Mouse (Mus musculus) neural tube, embryonic 13.5 days (tissue): ENCODE data around the gene Olfr467. TPM values are rescaled to one million over a fixed set of nuclear protein-coding genes. Genes with fewer than 3 reads are reported as not detected.
"Not testable (repeated sequence)": the region's sequence is repeated elsewhere in the genome, so short reads cannot be mapped to it uniquely, and the experiment has no call there.

Experiments
- ATAC-seq: fragments of 200-750 bp; cut with Nextera tagmentation; 2 replicates; pipeline ENCODE4 v1.8.0; 2017; ENCODE audit warnings: low read depth, mild to moderate bottlenecking, moderate TSS enrichment, moderate library complexity
- H3K27ac ChIP-seq: fragments of 300-500 bp; sonication (generic); replicated peaks from 2 replicates; pipeline ENCODE4 v1.5.1; 2015; ENCODE audit warnings: moderate library complexity, mild to moderate bottlenecking, inconsistent platforms
- H3K27me3 ChIP-seq: fragments of 300-500 bp; sonication (generic); 2 replicates; pipeline ENCODE4 v1.6.1; 2015; ENCODE audit warnings: mild to moderate bottlenecking, inconsistent platforms
- H3K36me3 ChIP-seq: fragments of 300-500 bp; sonication (generic); 2 replicates; pipeline ENCODE4 v1.6.1; 2015; ENCODE audit warnings: mild to moderate bottlenecking, inconsistent platforms
- H3K4me1 ChIP-seq: fragments of 300-500 bp; sonication (generic); replicated peaks from 2 replicates; pipeline ENCODE4 v1.6.1; 2015; ENCODE audit warnings: inconsistent platforms
- H3K4me2 ChIP-seq: fragments of 300-500 bp; sonication (generic); 2 replicates; pipeline ENCODE4 v1.6.1; 2015; ENCODE audit warnings: inconsistent platforms, mild to moderate bottlenecking, moderate library complexity
- H3K4me3 ChIP-seq: fragments of 300-500 bp; sonication (generic); 2 replicates; pipeline ENCODE4 v1.5.1; 2015; ENCODE audit warnings: mild to moderate bottlenecking, inconsistent platforms
- H3K9ac ChIP-seq: fragments of 300-500 bp; sonication (generic); 2 replicates; pipeline ENCODE4 v1.6.1; 2015; ENCODE audit warnings: moderate library complexity, mild to moderate bottlenecking, inconsistent platforms
- H3K9me3 ChIP-seq: fragments of 300-500 bp; sonication (generic); 2 replicates; pipeline ENCODE4 v1.6.1; 2016; ENCODE audit warnings: inconsistent platforms
- WGBS: fragments of 180-500 bp; shearing (Covaris S2); methylation state at CpG from one replicate; pipeline ENCODE4 v1.1.7; 2015; 5-methylcytosine and 5-hydroxymethylcytosine counted together
- polyA plus RNA-seq: library from polyadenylated mRNA; unstranded; fragments of >200 nt; fragmentation: Nextera tagmentation; extraction: Ambion mirVana; gene quantifications from 2 replicates; pipeline ENCODE4 v1.2.1, GENCODE M21; 2015

The Olfr467 gene
- polyA plus RNA-seq = not detected in 2 replicates

DNA sequence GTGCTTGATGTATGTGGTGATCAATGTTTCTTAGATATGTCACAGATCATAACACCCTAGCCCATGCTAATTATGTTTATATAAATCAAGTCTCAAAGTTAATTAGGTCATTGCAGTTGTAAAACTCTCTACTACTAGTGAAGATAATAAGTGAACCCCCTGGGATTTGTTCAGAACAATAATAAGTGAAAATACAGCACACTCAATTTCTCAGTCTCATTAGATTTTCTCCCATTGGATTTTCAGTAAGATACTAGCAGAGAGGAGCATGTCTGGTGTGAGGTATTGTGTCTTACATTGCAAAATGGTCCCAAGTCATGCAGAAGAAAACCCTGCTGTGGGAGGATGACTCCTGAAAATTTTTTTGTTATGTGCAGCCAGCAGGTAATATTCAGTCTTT, at the start of gene Olfr467:
Olfr467 (plus strand) TSS at position 301 of the 400 bp plus-strand sequence.
- Histone ChIP-seq H3K9ac (no peak within 1 kb of the TSS), H3K36me3 (no peaks in the 10 kb centered on the region), H3K4me2 (no peak within 1 kb of the TSS), H3K4me1 (no peaks in the 10 kb centered on the region), H3K4me3 (no peak within 1 kb of the TSS), H3K9me3 (peaks cover 5% of the 10 kb centered on the region; the same call in 1 of the 2 replicates), H3K27ac (no peak within 1 kb of the TSS), H3K27me3 (no peaks in the 10 kb centered on the region)
- no peak for ATAC-seq

GRCm38 (mm10) chr7:107770812-107771211, 41.3 kb upstream of the Olfr467 start:
- Histone ChIP-seq H3K9ac (no peak overlapping the region), H3K9me3 (no peaks in the 10 kb centered on the region), H3K36me3 (no peaks in the 10 kb centered on the region), H3K27ac (no peak overlapping the region), H3K4me3 (no peak overlapping the region), H3K4me1 (no peaks in the 10 kb centered on the region), H3K4me2 (no peak overlapping the region), H3K27me3 (no peaks in the 10 kb centered on the region)
- no peak for ATAC-seq
- 59% methylated on average over 6 of the region's 6 CpGs for whole genome bisulfite sequencing

DNA sequence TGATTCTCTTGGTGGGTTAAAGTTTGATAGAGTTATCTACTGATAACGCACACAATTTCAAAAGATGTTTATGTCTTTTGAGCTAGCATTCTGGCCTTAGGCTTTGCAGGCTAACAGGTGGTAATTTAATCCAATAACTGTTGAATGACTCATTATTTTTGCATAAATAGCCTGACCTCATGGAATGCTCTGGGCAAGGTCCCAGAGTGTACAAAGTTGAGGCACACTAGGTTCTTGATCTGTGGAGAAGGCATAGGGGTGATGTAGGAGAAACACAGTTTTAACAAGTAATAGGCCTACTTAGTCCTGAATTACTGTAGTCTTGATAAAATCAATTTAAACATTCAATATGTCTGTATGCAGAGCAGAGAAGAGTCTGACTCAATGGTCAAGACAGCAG, 33.8 kb upstream of the Olfr467 start:
- H3K27me3 ChIP-seq = peaks cover 3% of the 10 kb centered on the region; the same call in 1 of the 2 replicates
- H3K4me2 ChIP-seq = no peak overlapping the region
- no peaks in the 10 kb centered on the region for H3K36me3 ChIP-seq
- H3K4me1 ChIP-seq = no peaks in the 10 kb centered on the region
- H3K27ac ChIP-seq = no peak overlapping the region
- no peak overlapping the region for H3K9ac ChIP-seq
- no peaks in the 10 kb centered on the region for H3K9me3 ChIP-seq
- 97% methylated on average over 1 of the region's 1 CpGs for WGBS
- no peak for ATAC-seq
- H3K4me3 ChIP-seq = no peak overlapping the region

GRCm38 (mm10) chr7:107779611-107780010, 32.5 kb upstream of the Olfr467 start:
- Histone ChIP-seq H3K27ac (no peak overlapping the region), H3K9me3 (no peaks in the 10 kb centered on the region), H3K4me1 (no peaks in the 10 kb centered on the region), H3K27me3 (peaks cover 3% of the 10 kb centered on the region; the same call in 1 of the 2 replicates), H3K9ac (no peak overlapping the region), H3K4me3 (no peak overlapping the region), H3K36me3 (no peaks in the 10 kb centered on the region), H3K4me2 (no peak overlapping the region)
- ATAC-seq = no peak
- 44% methylated on average over 4 of the region's 4 CpGs for WGBS

GRCm38 (mm10) chr7:107787977-107788620, 24.0 kb upstream of the Olfr467 start:
- H3K27ac ChIP-seq = no peak overlapping the region
- no peak for ATAC-seq
- H3K36me3 ChIP-seq = no peaks in the 10 kb centered on the region
- no peaks in the 10 kb centered on the region for H3K4me1 ChIP-seq
- H3K9ac ChIP-seq = no peak overlapping the region
- 61% methylated on average over 3 of the region's 3 CpGs for WGBS
- H3K4me3 ChIP-seq = no peak overlapping the region
- no peaks in the 10 kb centered on the region for H3K9me3 ChIP-seq
- H3K4me2 ChIP-seq = no peak overlapping the region
- no peaks in the 10 kb centered on the region for H3K27me3 ChIP-seq

GRCm38 (mm10) chr7:107796500-107796899, 15.6 kb upstream of the Olfr467 start:
- Histone ChIP-seq H3K36me3 (no peaks in the 10 kb centered on the region), H3K4me2 (no peak overlapping the region), H3K9me3 (no peaks in the 10 kb centered on the region), H3K27me3 (no peaks in the 10 kb centered on the region), H3K27ac (no peak overlapping the region), H3K4me3 (no peak overlapping the region), H3K9ac (no peak overlapping the region), H3K4me1 (no peaks in the 10 kb centered on the region)
- ATAC-seq = no peak
- 84% methylated on average over 2 of the region's 2 CpGs for WGBS

DNA sequence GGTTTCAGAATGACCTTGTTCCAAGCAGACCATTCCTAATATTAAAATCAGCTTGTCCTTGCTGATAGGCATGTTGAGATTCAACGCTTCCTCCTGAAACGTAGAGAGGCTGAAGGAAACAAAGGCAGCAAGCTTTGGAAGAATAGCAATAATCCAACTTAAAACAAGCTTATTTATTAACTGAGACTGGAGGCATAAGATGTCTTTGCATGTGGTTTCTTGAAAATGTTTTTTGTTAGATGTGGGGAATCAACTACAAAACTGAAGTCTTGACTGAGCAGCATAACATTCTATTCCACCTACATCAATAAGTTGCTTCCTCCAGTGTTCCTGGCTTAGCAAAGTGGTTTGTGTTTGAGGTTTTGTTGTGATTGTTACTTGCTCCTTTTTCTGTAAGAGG, 11.0 kb upstream of the Olfr467 start, which contains the start of gene Ovch2:
Ovch2 (minus strand) TSS at position 101 of the 400 bp plus-strand sequence.
- Histone ChIP-seq H3K27me3 (no peaks in the 10 kb centered on the region), H3K36me3 (no peaks in the 10 kb centered on the region), H3K27ac (no peak within 1 kb of the TSS), H3K4me3 (no peak within 1 kb of the TSS), H3K4me2 (no peak within 1 kb of the TSS), H3K4me1 (no peaks in the 10 kb centered on the region), H3K9ac (no peak within 1 kb of the TSS), H3K9me3 (no peaks in the 10 kb centered on the region)
- WGBS = 88% methylated on average over 2 of the region's 2 CpGs
- no peak for ATAC-seq

DNA sequence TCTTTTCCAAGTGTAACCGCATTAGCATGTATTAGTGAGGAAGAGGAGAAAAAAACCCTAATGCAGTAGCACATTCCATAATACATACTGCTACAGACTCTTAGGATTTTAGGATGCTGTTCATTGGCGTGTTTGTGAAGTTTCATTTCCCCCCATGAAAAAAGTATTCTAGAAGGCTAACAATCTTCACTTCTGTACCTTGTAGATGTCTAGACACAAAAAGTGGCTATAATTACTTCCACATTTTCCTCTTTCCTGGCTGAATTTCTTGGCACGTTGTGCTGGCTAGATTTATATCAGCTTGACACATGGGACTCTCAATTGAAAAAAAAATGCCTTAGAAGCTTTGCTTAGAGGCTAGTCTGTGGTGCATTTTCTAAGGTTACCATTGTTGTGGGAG, 9.9 kb upstream of the Olfr467 start:
- Histone ChIP-seq H3K4me2 (no peak overlapping the region), H3K4me3 (no peak overlapping the region), H3K36me3 (no peaks in the 10 kb centered on the region), H3K27me3 (no peaks in the 10 kb centered on the region), H3K4me1 (no peaks in the 10 kb centered on the region), H3K9me3 (no peaks in the 10 kb centered on the region), H3K27ac (no peak overlapping the region), H3K9ac (no peak overlapping the region)
- ATAC-seq = no peak
- WGBS = 83% methylated on average over 3 of the region's 3 CpGs

GRCm38 (mm10) chr7:107819442-107819841, 7.4 kb downstream of the Olfr467 start:
- no peak for ATAC-seq
- no peaks in the 10 kb centered on the region for H3K9me3 ChIP-seq
- no peak overlapping the region for H3K27ac ChIP-seq
- H3K4me3 ChIP-seq = no peak overlapping the region
- no peak overlapping the region for H3K9ac ChIP-seq
- H3K27me3 ChIP-seq = no peaks in the 10 kb centered on the region
- H3K4me1 ChIP-seq = no peaks in the 10 kb centered on the region
- H3K36me3 ChIP-seq = no peaks in the 10 kb centered on the region
- no peak overlapping the region for H3K4me2 ChIP-seq

- not testable (repeated sequence) for H3K9ac ChIP-seq, H3K4me3 ChIP-seq, H3K27ac ChIP-seq, H3K27me3 ChIP-seq, H3K4me2 ChIP-seq, H3K36me3 ChIP-seq, ATAC-seq, H3K4me1 ChIP-seq, H3K9me3 ChIP-seq
- 71% methylated on average over 2 of the region's 2 CpGs for WGBS
Measured at GRCm38 (mm10) chr7:107823867-107824266, 11.8 kb downstream of the Olfr467 start.

GRCm38 (mm10) chr7:107825441-107825840, 13.4 kb downstream of the Olfr467 start, which contains the start of gene Olfr469:
Olfr469 (minus strand) TSS chr7:107825541.
- not testable (repeated sequence) for H3K36me3 ChIP-seq, H3K9ac ChIP-seq, H3K4me3 ChIP-seq, H3K27me3 ChIP-seq, H3K4me1 ChIP-seq, H3K4me2 ChIP-seq, H3K9me3 ChIP-seq, H3K27ac ChIP-seq, ATAC-seq

DNA sequence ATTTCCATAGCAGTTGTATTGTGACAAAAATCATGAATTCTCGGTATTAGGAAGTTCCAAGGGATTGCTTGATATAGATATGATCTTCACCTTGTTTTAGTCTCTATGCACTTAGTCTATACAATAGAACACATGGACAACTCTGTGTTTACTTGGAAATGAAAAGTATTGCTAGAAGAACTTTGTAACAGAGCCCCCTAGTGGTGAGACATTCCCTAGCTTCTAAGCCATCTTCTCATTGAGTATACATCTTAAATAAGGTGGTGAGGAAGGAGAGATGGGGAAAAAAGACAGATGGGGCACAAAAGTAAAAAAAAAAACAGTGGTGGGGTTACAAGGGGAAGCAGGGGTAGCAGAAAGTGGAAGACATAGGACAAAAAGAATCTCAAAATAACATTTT, 29.7 kb downstream of the Olfr467 start:
- Histone ChIP-seq H3K4me2 (no peak overlapping the region), H3K27ac (no peak overlapping the region), H3K4me1 (no peaks in the 10 kb centered on the region), H3K4me3 (no peak overlapping the region), H3K9me3 (no peaks in the 10 kb centered on the region), H3K9ac (no peak overlapping the region), H3K36me3 (no peaks in the 10 kb centered on the region), H3K27me3 (no peaks in the 10 kb centered on the region)
- WGBS = 75% methylated on average over 1 of the region's 1 CpGs
- no peak for ATAC-seq

GRCm38 (mm10) chr7:107847390-107847789, 35.3 kb downstream of the Olfr467 start, which contains the start of gene Olfr470:
Olfr470 (minus strand) TSS chr7:107847490.
- not testable (repeated sequence) for H3K36me3 ChIP-seq, H3K9ac ChIP-seq, H3K4me2 ChIP-seq, H3K27me3 ChIP-seq, ATAC-seq, H3K27ac ChIP-seq, H3K4me3 ChIP-seq, H3K4me1 ChIP-seq, H3K9me3 ChIP-seq
- WGBS = 86% methylated on average over 1 of the region's 1 CpGs
